Mouse (Mus musculus) lung, postnatal 0 days (tissue): ENCODE data around the gene Olfr1140. TPM values are rescaled to one million over a fixed set of nuclear protein-coding genes. Genes with fewer than 3 reads are reported as not detected.

Experiments
- ATAC-seq: fragments of 200-750 bp; cut with Nextera tagmentation; 2 replicates; pipeline ENCODE4 v1.8.0; 2017; ENCODE audit warnings: moderate library complexity
- DNase-seq: peaks from one replicate; pipeline ENCODE4 v3.0.0-alpha.2; 2016; ENCODE audit warnings: low spot score
- H3K27ac ChIP-seq: fragments of 300-500 bp; sonication (generic); 2 replicates; pipeline ENCODE4 v1.5.1; 2014; ENCODE audit warnings: antibody characterized with exemption, mild to moderate bottlenecking, low read length, mixed read lengths
- H3K27me3 ChIP-seq: fragments of 300-500 bp; sonication (generic); replicated peaks from 2 replicates; pipeline ENCODE4 v1.6.1; 2014; ENCODE audit warnings: low read length, mixed read lengths; ENCODE audit not compliant: insufficient read depth
- H3K36me3 ChIP-seq: fragments of 300-500 bp; sonication (generic); 2 replicates; pipeline ENCODE4 v1.6.1; 2014; ENCODE audit warnings: low read length, mixed read lengths; ENCODE audit not compliant: insufficient read depth
- H3K4me1 ChIP-seq: fragments of 300-500 bp; sonication (generic); 2 replicates; pipeline ENCODE4 v1.6.1; 2014; ENCODE audit warnings: antibody characterized with exemption, low read depth, low read length, mixed read lengths; ENCODE audit not compliant: insufficient read depth
- H3K4me2 ChIP-seq: fragments of 300-500 bp; sonication (generic); replicated peaks from 2 replicates; pipeline ENCODE4 v1.6.1; 2014; ENCODE audit warnings: low read depth, mild to moderate bottlenecking, low read length, moderate library complexity, mixed read lengths
- H3K4me3 ChIP-seq: fragments of 300-500 bp; sonication (generic); 2 replicates; pipeline ENCODE4 v1.5.1; 2014; ENCODE audit warnings: low read depth, low read length
- H3K9ac ChIP-seq: fragments of 300-500 bp; sonication (generic); replicated peaks from 2 replicates; pipeline ENCODE4 v1.6.1; 2014; ENCODE audit warnings: low read depth, mild to moderate bottlenecking
- H3K9me3 ChIP-seq: fragments of 300-500 bp; sonication (generic); 2 replicates; pipeline ENCODE4 v1.6.1; 2016; ENCODE audit warnings: low read length, mixed read lengths
- CTCF ChIP-seq: IDR thresholded peaks from 2 replicates; pipeline ENCODE4 v1.5.1; 2016; ENCODE audit warnings: antibody characterized with exemption, mild to moderate bottlenecking
- EP300 ChIP-seq: IDR thresholded peaks from 2 replicates; pipeline ENCODE4 v1.6.1; 2016; ENCODE audit warnings: antibody characterized with exemption, mild to moderate bottlenecking, control low read depth
- WGBS: fragments of 180-500 bp; shearing (Covaris S2); extraction: QIAGEN DNeasy Blood & Tissue Kit; methylation state at CpG from one replicate; pipeline ENCODE4 v1.1.7; 2014; 5-methylcytosine and 5-hydroxymethylcytosine counted together
- polyA plus RNA-seq: library from polyadenylated mRNA; unstranded; fragments of >200 nt; fragmentation: Nextera tagmentation; extraction: Ambion mirVana; gene quantifications from 2 replicates; pipeline ENCODE4 v1.2.1, GENCODE M21; 2015

The Olfr1140 gene
- polyA plus RNA-seq: not detected in 2 replicates

GRCm38 (mm10) chr2:87743452-87743851, at the start of gene Olfr1140:
Olfr1140 (plus strand) TSS chr2:87743752.
- no peak for TF ChIP-seq EP300
- TF ChIP-seq CTCF: no peak
- Histone ChIP-seq H3K36me3 (no peaks in the 10 kb centered on the region), H3K4me1 (no peaks in the 10 kb centered on the region), H3K9me3 (no peaks in the 10 kb centered on the region), H3K27me3 (no peaks in the 10 kb centered on the region), H3K27ac (no peak within 1 kb of the TSS), H3K9ac (no peak within 1 kb of the TSS), H3K4me3 (no peak within 1 kb of the TSS), H3K4me2 (no peak within 1 kb of the TSS)
- ATAC-seq (no peak), DNase-seq (no peak)
- WGBS: 72% methylated on average over 3 of the region's 3 CpGs

- Histone ChIP-seq H3K27me3 (no peaks in the 10 kb centered on the region), H3K4me2 (no peak within 1 kb of the TSS), H3K9ac (no peak within 1 kb of the TSS), H3K4me3 (no peak within 1 kb of the TSS), H3K9me3 (no peaks in the 10 kb centered on the region), H3K27ac (no peak within 1 kb of the TSS), H3K4me1 (no peaks in the 10 kb centered on the region), H3K36me3 (no peaks in the 10 kb centered on the region)
- ATAC-seq: no peak
- TF ChIP-seq EP300: no peak
- no peak for TF ChIP-seq CTCF
- DNase-seq: no peak
These were observed 49.7 kb upstream of the Olfr1140 start, which contains the start of gene Olfr1136 for GRCm38 (mm10) chr2:87693847-87694246. Olfr1136 (minus strand) TSS chr2:87693947.

GRCm38 (mm10) chr2:87713079-87713478, 30.5 kb upstream of the Olfr1140 start, which contains the start of gene Olfr1137:
Olfr1137 (minus strand) TSS chr2:87713179.
- Histone ChIP-seq H3K9me3 (no peaks in the 10 kb centered on the region), H3K4me3 (no peak within 1 kb of the TSS), H3K4me2 (no peak within 1 kb of the TSS), H3K4me1 (no peaks in the 10 kb centered on the region), H3K27ac (no peak within 1 kb of the TSS), H3K36me3 (no peaks in the 10 kb centered on the region), H3K27me3 (no peaks in the 10 kb centered on the region), H3K9ac (no peak within 1 kb of the TSS)
- no peak for TF ChIP-seq CTCF
- TF ChIP-seq EP300: no peak
- DNase-seq (no peak), ATAC-seq (no peak)

GRCm38 (mm10) chr2:87739878-87740277, 3.7 kb upstream of the Olfr1140 start, which contains the start of gene Olfr1138:
Olfr1138 (minus strand) TSS chr2:87739978.
- no peak within 1 kb of the TSS for H3K9ac ChIP-seq
- no peaks in the 10 kb centered on the region for H3K9me3 ChIP-seq
- H3K4me3 ChIP-seq: no peak within 1 kb of the TSS
- DNase-seq (no peak), ATAC-seq (no peak)
- H3K27ac ChIP-seq: no peak within 1 kb of the TSS
- H3K27me3 ChIP-seq: no peaks in the 10 kb centered on the region
- H3K4me2 ChIP-seq: no peak within 1 kb of the TSS
- TF ChIP-seq EP300: no peak
- no peak for TF ChIP-seq CTCF
- no peaks in the 10 kb centered on the region for H3K4me1 ChIP-seq
- 85% methylated on average over 1 of the region's 1 CpGs for WGBS
- no peaks in the 10 kb centered on the region for H3K36me3 ChIP-seq

GRCm38 (mm10) chr2:87753891-87754290, 10.3 kb downstream of the Olfr1140 start, which contains the start of gene Olfr1141:
Olfr1141 (minus strand) TSS chr2:87753991.
- 70% methylated on average over 1 of the region's 1 CpGs for WGBS
- H3K4me2 ChIP-seq: no peak within 1 kb of the TSS

GRCm38 (mm10) chr2:87776143-87776542, 32.6 kb downstream of the Olfr1140 start:
- 28% methylated on average over 1 of the region's 1 CpGs for WGBS
- ATAC-seq: no peak
- Histone ChIP-seq H3K27ac (no peak overlapping the region), H3K36me3 (no peaks in the 10 kb centered on the region), H3K4me3 (no peak overlapping the region), H3K9ac (no peak overlapping the region), H3K27me3 (no peaks in the 10 kb centered on the region), H3K4me2 (no peak overlapping the region), H3K9me3 (no peaks in the 10 kb centered on the region), H3K4me1 (no peaks in the 10 kb centered on the region)
- TF ChIP-seq CTCF: no peak
- DNase-seq: no peak

More at GRCm38 (mm10) chr2:87753891-87754290, 10.3 kb downstream of the Olfr1140 start, which contains the start of gene Olfr1141:
- no peak for TF ChIP-seq CTCF
- no peak for TF ChIP-seq EP300
- H3K4me3 ChIP-seq: no peak within 1 kb of the TSS
- no peaks in the 10 kb centered on the region for H3K27me3 ChIP-seq
- H3K27ac ChIP-seq: no peak within 1 kb of the TSS
- H3K4me1 ChIP-seq: no peaks in the 10 kb centered on the region
- ATAC-seq (no peak), DNase-seq (no peak)
- no peaks in the 10 kb centered on the region for H3K36me3 ChIP-seq
- no peaks in the 10 kb centered on the region for H3K9me3 ChIP-seq
- no peak within 1 kb of the TSS for H3K9ac ChIP-seq

GRCm38 (mm10) chr2:87779183-87779582, 35.6 kb downstream of the Olfr1140 start, which contains the start of gene Olfr152:
Olfr152 (plus strand) TSS chr2:87779483.
- no peak within 1 kb of the TSS for H3K4me2 ChIP-seq
- no peaks in the 10 kb centered on the region for H3K4me1 ChIP-seq
- no peak within 1 kb of the TSS for H3K4me3 ChIP-seq
- no peaks in the 10 kb centered on the region for H3K36me3 ChIP-seq
- no peaks in the 10 kb centered on the region for H3K27me3 ChIP-seq
- TF ChIP-seq CTCF (no peak), EP300 (no peak)
- no peaks in the 10 kb centered on the region for H3K9me3 ChIP-seq
- DNase-seq (no peak), ATAC-seq (no peak)
- no peak within 1 kb of the TSS for H3K27ac ChIP-seq
- no peak within 1 kb of the TSS for H3K9ac ChIP-seq
- WGBS: 62% methylated on average over 4 of the region's 4 CpGs

Other genes with a start within 250 kb of the Olfr1140 start
- gene Pramel7, start 246.7 kb upstream of the Olfr1140 start, polyA plus RNA-seq: not detected in 2 replicates
- gene Pramel6, start 237.2 kb upstream of the Olfr1140 start, polyA plus RNA-seq: not detected in 2 replicates
- not detected in 2 replicates for gene Olfr153, start 212.0 kb upstream of the Olfr1140 start, polyA plus RNA-seq
- gene Olfr1128, start 198.2 kb upstream of the Olfr1140 start, polyA plus RNA-seq: not detected in 2 replicates
- not detected in 2 replicates for gene Olfr1129, start 169.8 kb upstream of the Olfr1140 start, polyA plus RNA-seq
- gene Olfr1130, start 137.5 kb upstream of the Olfr1140 start, polyA plus RNA-seq: not detected in 2 replicates
- gene Olfr1131, start 116.6 kb upstream of the Olfr1140 start, polyA plus RNA-seq: not detected in 2 replicates
- not detected in 2 replicates for gene Olfr1132, start 106.2 kb upstream of the Olfr1140 start, polyA plus RNA-seq
- not detected in 2 replicates for gene Olfr1133, start 96.4 kb upstream of the Olfr1140 start, polyA plus RNA-seq
- gene Olfr1134, start 85.3 kb upstream of the Olfr1140 start, polyA plus RNA-seq: not detected in 2 replicates
- not detected in 2 replicates for gene Olfr1135, start 70.1 kb upstream of the Olfr1140 start, polyA plus RNA-seq
- gene Olfr1136, start 49.8 kb upstream of the Olfr1140 start, polyA plus RNA-seq: not detected in 2 replicates
- not detected in 2 replicates for gene Olfr1137, start 30.6 kb upstream of the Olfr1140 start, polyA plus RNA-seq
- not detected in 2 replicates for gene Olfr1138, start 3.8 kb upstream of the Olfr1140 start, polyA plus RNA-seq
- gene Olfr1141, start 10.2 kb downstream of the Olfr1140 start, polyA plus RNA-seq: not detected in 2 replicates
- not detected in 2 replicates for gene Olfr152, start 35.7 kb downstream of the Olfr1140 start, polyA plus RNA-seq
- gene Olfr1143, start 56.8 kb downstream of the Olfr1140 start, polyA plus RNA-seq: not detected in 2 replicates
- not detected in 2 replicates for gene Olfr1145, start 66.1 kb downstream of the Olfr1140 start, polyA plus RNA-seq
- gene Olfr1148, start 86.8 kb downstream of the Olfr1140 start, polyA plus RNA-seq: not detected in 2 replicates
- not detected in 2 replicates for gene Olfr1150-ps1, start 100.2 kb downstream of the Olfr1140 start, polyA plus RNA-seq
- gene Olfr1151, start 112.1 kb downstream of the Olfr1140 start, polyA plus RNA-seq: not detected in 2 replicates
- gene Olfr1152, start 122.7 kb downstream of the Olfr1140 start, polyA plus RNA-seq: not detected in 2 replicates
- gene Olfr1153, start 151.2 kb downstream of the Olfr1140 start, polyA plus RNA-seq: not detected in 2 replicates
- gene Olfr1154, start 161.4 kb downstream of the Olfr1140 start, polyA plus RNA-seq: not detected in 2 replicates
- gene Olfr1155, start 201.4 kb downstream of the Olfr1140 start, polyA plus RNA-seq: not detected in 2 replicates
- not detected in 2 replicates for gene Olfr1156, start 209.3 kb downstream of the Olfr1140 start, polyA plus RNA-seq
- gene Olfr1157, start 224.5 kb downstream of the Olfr1140 start, polyA plus RNA-seq: not detected in 2 replicates
- gene Olfr74, start 230.9 kb downstream of the Olfr1140 start, polyA plus RNA-seq: not detected in 2 replicates
- not detected in 2 replicates for gene Olfr1158, start 246.4 kb downstream of the Olfr1140 start, polyA plus RNA-seq